Mouse (Mus musculus): ENCODE data around the gene 9430007A20Rik.
A peak's percentile ranks its signal among the peaks of the same experiment; 100 is the strongest.
"Not testable (repeated sequence)": the region's sequence is repeated elsewhere in the genome, so short reads cannot be mapped to it uniquely, and the experiment has no call there.

The 9430007A20Rik gene

DNA sequence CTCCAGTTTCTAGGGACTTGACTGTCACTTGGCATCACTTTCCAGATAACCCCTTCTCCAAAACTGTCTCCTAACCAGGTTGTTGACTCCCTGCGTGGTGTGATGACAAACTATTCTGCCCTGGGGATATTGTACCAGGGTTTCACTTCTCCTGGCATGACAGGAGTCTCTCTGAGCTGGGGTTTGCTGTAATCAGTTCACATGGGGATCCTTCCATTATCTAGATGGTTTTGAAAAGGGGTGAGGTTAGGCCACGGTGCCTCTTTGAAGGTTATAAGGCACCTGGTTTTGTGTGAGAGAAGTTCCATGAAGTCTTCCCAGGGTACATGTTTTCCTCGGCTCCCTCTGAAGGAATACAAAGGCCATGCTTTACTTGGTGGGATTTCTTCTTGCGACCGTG is at the start of gene 9430007A20Rik:
TSS of gene 9430007A20Rik (plus strand) at position 301 of the 400 bp plus-strand sequence.
- DNase-seq (ENCODE audit: low read depth, low spot score) = no peak

DNA sequence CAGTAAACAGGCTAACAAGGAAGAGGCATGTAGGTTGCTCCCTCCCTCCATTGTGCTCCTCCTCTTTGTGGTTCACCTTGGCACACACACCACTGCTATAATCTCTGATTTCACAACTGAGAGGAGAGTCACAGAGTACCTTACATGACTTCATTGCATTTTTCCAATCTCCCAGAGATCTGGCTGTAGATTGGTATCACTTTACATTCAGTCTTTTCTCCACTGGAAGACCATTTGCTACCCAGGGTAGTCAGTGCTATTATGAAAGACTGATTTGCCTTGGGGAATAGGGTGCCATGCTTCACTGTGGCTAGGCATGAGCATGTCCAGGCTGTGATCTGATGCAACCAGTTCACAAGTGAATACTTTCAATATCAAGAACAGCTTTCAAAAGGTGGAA is 26.3 kb upstream of the 9430007A20Rik start:
- DNase-seq (ENCODE audit: low read depth, low spot score) = no peak

DNA sequence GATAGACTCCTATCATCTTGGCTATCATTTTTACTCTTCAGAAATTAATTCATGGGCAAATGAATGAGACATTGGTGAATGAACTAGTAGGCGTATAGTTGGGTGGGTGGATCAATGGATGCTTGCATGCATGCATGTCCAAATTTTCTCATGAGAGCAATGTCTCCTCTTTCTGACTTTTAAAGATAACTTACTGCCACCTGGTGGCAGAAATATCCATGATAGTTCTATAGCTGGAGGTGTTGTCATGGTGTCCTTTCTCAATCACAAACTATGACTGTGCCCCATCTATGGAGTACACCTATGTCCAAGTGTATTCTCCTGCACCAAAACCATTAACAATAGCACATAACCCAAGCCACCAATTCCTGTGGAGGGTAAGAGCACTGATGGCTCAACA is 13.1 kb upstream of the 9430007A20Rik start:
- DNase-seq (ENCODE audit: low read depth, low spot score) = peak; percentile 1

DNA sequence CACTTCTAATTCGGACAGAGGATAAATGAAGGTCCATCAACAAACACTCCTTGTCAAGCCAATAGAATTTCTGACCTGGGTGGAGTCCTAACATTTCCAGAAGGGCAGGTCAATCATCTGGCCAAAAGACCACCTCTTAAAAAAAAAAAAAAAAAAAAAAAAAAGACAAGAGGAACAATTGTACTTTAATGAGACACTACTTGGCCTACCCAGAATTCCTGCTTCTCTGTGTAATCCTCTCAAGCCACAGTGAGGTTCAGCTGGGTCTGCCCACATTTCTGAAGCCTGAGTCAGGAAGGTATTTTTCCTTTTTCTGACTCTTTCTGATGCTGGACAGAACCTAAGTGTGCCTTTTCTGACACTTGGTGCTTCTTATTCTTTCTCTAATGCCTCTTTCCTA is 25.1 kb downstream of the 9430007A20Rik start:
- DNase-seq (ENCODE audit: low read depth, low spot score) = no peak

DNA sequence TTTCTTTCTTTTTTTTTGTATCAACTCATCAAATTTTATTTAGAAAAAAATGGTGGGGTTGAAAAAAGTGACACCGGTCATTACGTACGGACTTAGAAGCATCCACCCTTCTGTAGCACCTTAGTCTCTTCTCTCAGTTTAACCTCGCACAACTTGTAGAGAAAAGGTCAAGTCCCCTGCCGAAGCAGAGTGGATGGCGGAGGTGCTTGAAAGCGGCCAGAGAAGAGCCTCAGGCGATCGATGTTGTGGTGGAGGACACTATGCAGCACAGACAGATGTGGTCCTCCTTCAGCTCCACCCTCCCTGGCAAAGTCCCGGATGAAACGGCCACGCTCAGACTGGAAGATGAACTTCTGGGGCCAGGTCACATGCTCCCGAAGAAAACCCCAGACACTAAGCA is 25.7 kb downstream of the 9430007A20Rik start:
- not testable (repeated sequence) for DNase-seq (ENCODE audit: low read depth, low spot score)

DNA sequence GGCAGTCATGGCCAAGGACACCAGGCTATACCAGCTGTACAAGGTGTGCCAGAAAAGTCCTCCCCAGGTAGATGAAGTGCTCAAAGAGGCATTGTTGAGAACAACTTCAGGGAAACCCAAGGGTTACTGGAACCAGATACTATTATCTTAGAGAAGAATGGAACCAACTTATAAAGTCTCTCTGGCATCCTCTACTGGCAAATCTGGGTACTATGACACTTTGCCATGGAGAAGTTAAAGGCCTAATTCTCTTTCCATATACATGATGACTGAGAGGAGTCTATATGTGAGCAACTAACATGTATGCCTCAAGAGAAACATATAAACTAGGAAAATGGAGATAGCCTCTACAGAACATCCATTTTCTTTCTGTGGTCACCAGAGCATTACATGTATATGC is 31.5 kb downstream of the 9430007A20Rik start:
- DNase-seq (ENCODE audit: low read depth, low spot score) = no peak

DNA sequence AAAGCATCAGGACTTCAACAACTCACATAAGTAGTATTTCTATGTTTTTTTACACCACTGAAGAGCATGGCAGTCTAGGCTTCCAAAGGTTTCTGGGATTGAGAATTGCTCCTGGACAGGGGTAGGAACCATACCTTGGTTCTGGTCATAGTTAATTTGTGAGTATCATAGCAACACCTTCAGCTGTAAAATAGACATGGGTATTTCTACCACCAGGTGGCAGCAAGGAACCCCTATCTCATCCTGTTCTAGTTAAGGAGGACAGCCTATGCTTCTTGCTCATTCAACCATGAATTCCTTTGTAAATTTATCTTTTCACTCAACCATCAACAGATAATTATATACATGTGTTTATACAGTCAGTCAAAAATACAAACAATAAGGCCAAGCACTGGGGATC is 40.2 kb downstream of the 9430007A20Rik start:
- peak; percentile 4 for DNase-seq (ENCODE audit: low read depth, low spot score)

DNA sequence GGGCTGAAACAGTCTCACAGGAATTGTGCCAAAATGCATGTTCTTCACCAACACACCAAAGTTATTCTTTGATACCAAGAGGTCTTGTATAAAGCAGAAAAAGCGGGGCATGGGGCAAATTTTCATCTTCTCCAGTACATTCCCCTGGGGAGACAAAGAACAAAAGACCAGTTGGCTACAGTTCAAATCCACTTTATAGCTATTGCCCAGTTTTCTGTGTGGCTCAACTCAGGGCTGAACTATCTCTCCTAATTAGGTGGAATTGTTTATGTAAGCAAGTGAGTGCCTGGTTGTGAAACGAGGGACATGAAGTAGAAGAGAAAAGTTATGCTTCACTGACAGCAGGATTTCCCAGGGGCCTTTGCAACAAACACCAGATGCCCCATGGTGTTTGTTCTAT is 41.6 kb downstream of the 9430007A20Rik start:
- no peak for DNase-seq (ENCODE audit: low read depth, low spot score)

DNA sequence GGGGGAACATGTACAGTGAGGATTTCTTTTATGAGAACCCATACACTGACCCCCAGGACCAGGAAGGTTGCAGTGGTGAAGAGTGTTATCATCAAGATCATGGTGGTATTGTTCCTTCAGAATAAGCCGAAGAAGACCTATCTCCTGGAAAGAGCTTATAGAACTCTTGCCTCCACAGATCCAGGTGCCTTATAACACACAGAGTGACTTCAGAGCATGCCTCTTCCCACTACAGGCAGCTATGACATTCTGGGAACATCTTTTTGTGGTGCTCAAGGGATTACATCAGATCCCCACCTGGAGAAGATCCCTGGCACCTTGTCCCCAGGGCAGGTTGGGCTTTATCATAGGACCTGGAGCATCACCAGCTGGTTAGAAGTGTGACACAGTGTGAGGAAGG is 45.4 kb downstream of the 9430007A20Rik start, which contains the start of gene Gm13124:
TSS of gene Gm13124 (minus strand) at position 101 of the 400 bp plus-strand sequence.
- DNase-seq (ENCODE audit: low read depth, low spot score) = no peak

DNA sequence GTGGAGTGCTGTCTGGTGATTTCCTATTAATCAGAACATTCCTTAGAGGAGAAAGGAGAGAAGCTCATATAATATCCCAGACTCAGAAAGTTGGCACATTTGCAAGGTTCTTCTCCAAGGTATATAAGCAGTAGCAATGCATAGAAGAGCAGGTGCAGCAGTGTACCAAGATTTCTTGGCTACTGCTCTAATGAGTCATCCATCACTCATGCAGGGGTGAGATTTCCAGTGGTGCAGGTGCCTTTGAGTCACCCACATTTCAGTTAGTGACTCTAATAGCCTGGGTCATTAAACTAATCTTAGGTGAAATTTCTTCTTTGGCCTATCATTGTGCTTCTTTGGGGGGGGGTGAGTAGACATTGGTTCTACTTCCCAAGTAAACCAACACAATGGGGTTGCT is 48.1 kb downstream of the 9430007A20Rik start:
- DNase-seq (ENCODE audit: low read depth, low spot score) = no peak

All from mesoderm, embryonic 11.5 days (tissue).